Mouse (Mus musculus): ENCODE measurements at regions not wholly inside any gene's neighbourhood (a gene's known extent, or its start where the extent isn't known, plus 50 kb on each side); places are given as distances from the start of the nearest gene placed in this dataset.

DNA sequence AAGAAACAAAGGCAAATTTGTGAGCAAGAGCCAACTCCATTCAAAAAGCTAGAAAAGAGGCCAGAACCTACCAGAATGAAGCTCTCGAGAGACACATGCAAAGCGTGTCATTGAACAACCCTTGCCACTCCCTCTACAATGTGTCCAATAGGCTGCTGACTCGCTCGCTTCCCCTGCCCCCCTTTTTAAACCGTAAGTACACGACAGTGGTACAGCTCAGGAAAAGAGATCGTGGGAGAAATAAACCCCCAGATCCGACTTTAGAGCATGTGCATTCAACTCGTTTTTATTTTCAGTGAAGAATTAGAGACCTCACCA lies 367.1 kb downstream of the Sfmbt2 start:
- no peaks in the 10 kb centered on the region for H3K27me3 ChIP-seq (ENCODE audit: control insufficient read depth, insufficient read depth, low read length)
- TF ChIP-seq POLR2A (IDR thresholded peaks at IDR 0.05; ENCODE audit: borderline replicate concordance, extremely low read depth, insufficient read depth, insufficient read length): no peak
- ATAC-seq (ENCODE audit: low FRiP score, low read depth) (peak; percentile 77), DNase-seq (ENCODE audit: low spot score) (peak; percentile 31)
- no peaks in the 10 kb centered on the region for H3K36me3 ChIP-seq (ENCODE audit: control insufficient read depth, insufficient read depth, low read length)
- no peak overlapping the region for H3K4me3 ChIP-seq (replicated peaks; ENCODE audit: low read length)
- WGBS: 53% methylated on average over 9 of the region's 9 CpGs
- no peak overlapping the region for H3K9ac ChIP-seq (ENCODE audit: low read depth, low read length, severe bottlenecking)
- no peaks in the 10 kb centered on the region for H3K4me1 ChIP-seq (ENCODE audit: control insufficient read depth, insufficient read depth, low read length)
- H3K9me3 ChIP-seq (ENCODE audit: control insufficient read depth, low read length): no peaks in the 10 kb centered on the region
- H3K4me2 ChIP-seq (replicated peaks; ENCODE audit: low read depth, low read length, severe bottlenecking): peak overlapping the region; percentile 24
- H3K27ac ChIP-seq (replicated peaks; ENCODE audit: low read depth, low read length): peak overlapping the region; percentile 34; the same call in 1 of the 2 replicates

- peaks cover 10% of the 10 kb centered on the region for H3K4me1 ChIP-seq (ENCODE audit: control insufficient read depth, insufficient read depth, low read length)
- WGBS: 18% methylated on average over 7 of the region's 7 CpGs
- DNase-seq (ENCODE audit: low spot score) (peak; percentile 74), ATAC-seq (ENCODE audit: low FRiP score, low read depth) (peak; percentile 86)
- no peak for TF ChIP-seq POLR2A (IDR thresholded peaks at IDR 0.05; ENCODE audit: borderline replicate concordance, extremely low read depth, insufficient read depth, insufficient read length)
- H3K27ac ChIP-seq (replicated peaks; ENCODE audit: low read depth, low read length): no peak overlapping the region; the same call in 1 of the 2 replicates
- 0 out of 2 replicates have a peak overlapping the region, but pooled peaks have one; percentile 5 for H3K4me2 ChIP-seq (replicated peaks; ENCODE audit: low read depth, low read length, severe bottlenecking)
- no peak overlapping the region for H3K9ac ChIP-seq (ENCODE audit: low read depth, low read length, severe bottlenecking)
- no peaks in the 10 kb centered on the region for H3K36me3 ChIP-seq (ENCODE audit: control insufficient read depth, insufficient read depth, low read length)
- H3K4me3 ChIP-seq (replicated peaks; ENCODE audit: low read length): no peak overlapping the region
- no peaks in the 10 kb centered on the region for H3K27me3 ChIP-seq (ENCODE audit: control insufficient read depth, insufficient read depth, low read length)
- no peaks in the 10 kb centered on the region for H3K9me3 ChIP-seq (ENCODE audit: control insufficient read depth, low read length)
Measured at GRCm38 (mm10) chr2:10745127-10745526, 374.8 kb downstream of the Sfmbt2 start.

DNA sequence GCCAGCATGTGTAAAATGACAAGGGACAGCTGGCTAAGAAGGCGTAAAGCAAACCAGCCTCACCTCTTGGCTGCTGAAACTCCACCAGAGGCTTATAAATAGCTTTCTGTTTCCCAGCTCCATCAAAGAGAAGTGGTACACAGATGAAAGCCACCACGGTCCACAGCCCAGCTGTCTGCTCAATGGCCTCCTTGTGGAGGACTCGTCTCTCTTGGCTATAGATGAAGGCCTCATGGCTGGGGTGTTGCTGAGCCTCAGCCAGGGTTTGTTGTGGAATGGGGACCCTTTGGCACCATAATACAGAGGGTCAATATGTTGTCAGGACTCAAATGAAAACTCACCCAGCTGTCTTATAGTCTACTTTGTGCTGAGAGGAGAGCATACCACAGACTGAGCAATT lies 385.1 kb downstream of the Sfmbt2 start:
- TF ChIP-seq POLR2A (IDR thresholded peaks at IDR 0.05; ENCODE audit: borderline replicate concordance, extremely low read depth, insufficient read depth, insufficient read length): no peak
- H3K36me3 ChIP-seq (ENCODE audit: control insufficient read depth, insufficient read depth, low read length): no peaks in the 10 kb centered on the region
- no peaks in the 10 kb centered on the region for H3K9me3 ChIP-seq (ENCODE audit: control insufficient read depth, low read length)
- 17% methylated on average over 3 of the region's 3 CpGs for WGBS
- H3K27me3 ChIP-seq (ENCODE audit: control insufficient read depth, insufficient read depth, low read length): no peaks in the 10 kb centered on the region
- no peak overlapping the region for H3K27ac ChIP-seq (replicated peaks; ENCODE audit: low read depth, low read length)
- H3K4me2 ChIP-seq (replicated peaks; ENCODE audit: low read depth, low read length, severe bottlenecking): no peak overlapping the region
- peak; percentile 48 for DNase-seq (ENCODE audit: low spot score)
- H3K4me3 ChIP-seq (replicated peaks; ENCODE audit: low read length): no peak overlapping the region
- H3K9ac ChIP-seq (ENCODE audit: low read depth, low read length, severe bottlenecking): no peak overlapping the region
- peak; percentile 83 for ATAC-seq (ENCODE audit: low FRiP score, low read depth)
- H3K4me1 ChIP-seq (ENCODE audit: control insufficient read depth, insufficient read depth, low read length): peaks cover 12% of the 10 kb centered on the region; the same call in 1 of the 2 replicates

DNA sequence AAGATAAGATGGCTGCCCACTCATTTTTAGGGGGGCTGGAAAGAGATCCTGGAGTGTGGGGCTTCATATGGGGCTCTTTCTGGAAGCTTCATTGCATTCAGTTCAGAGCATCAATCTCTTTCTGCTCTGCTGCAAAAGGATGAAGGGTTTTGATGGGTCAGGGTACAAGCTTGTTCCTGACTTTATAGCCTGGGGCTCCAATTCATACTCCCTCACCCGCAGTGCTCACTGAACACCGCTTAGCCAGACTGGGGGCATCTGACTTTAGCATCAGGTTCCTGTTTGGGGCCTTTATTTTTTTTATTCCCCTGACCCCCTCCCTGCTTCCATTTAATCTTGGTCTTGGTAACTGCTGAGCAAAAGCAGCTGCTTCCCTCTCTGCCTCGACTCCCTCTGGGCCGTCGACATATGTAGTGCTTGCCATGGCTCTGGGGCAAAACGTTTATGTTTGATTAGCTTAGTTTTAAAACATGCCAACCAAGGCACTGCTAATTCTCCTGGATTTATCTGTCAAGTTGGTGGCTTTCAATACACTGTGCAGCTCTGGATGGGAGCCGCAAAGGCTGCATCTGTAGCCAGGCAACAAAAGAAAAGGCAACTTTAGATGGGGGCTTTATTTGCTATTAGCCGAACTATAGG lies 387.0 kb downstream of the Sfmbt2 start:
- no peaks in the 10 kb centered on the region for H3K27me3 ChIP-seq (ENCODE audit: control insufficient read depth, insufficient read depth, low read length)
- no peak overlapping the region for H3K27ac ChIP-seq (replicated peaks; ENCODE audit: low read depth, low read length)
- H3K36me3 ChIP-seq (ENCODE audit: control insufficient read depth, insufficient read depth, low read length): no peaks in the 10 kb centered on the region
- no peak overlapping the region for H3K9ac ChIP-seq (ENCODE audit: low read depth, low read length, severe bottlenecking)
- H3K9me3 ChIP-seq (ENCODE audit: control insufficient read depth, low read length): no peaks in the 10 kb centered on the region
- H3K4me3 ChIP-seq (replicated peaks; ENCODE audit: low read length): no peak overlapping the region
- ATAC-seq (ENCODE audit: low FRiP score, low read depth) (no peak), DNase-seq (ENCODE audit: low spot score) (no peak)
- 26% methylated on average over 8 of the region's 8 CpGs for WGBS
- no peak overlapping the region for H3K4me2 ChIP-seq (replicated peaks; ENCODE audit: low read depth, low read length, severe bottlenecking)
- peaks cover 12% of the 10 kb centered on the region; the same call in 1 of the 2 replicates for H3K4me1 ChIP-seq (ENCODE audit: control insufficient read depth, insufficient read depth, low read length)
- TF ChIP-seq POLR2A (IDR thresholded peaks at IDR 0.05; ENCODE audit: borderline replicate concordance, extremely low read depth, insufficient read depth, insufficient read length): no peak

GRCm38 (mm10) chr2:10757886-10758285 lies 387.6 kb downstream of the Sfmbt2 start:
- ATAC-seq (ENCODE audit: low FRiP score, low read depth): no peak
- TF ChIP-seq POLR2A (IDR thresholded peaks at IDR 0.05; ENCODE audit: borderline replicate concordance, extremely low read depth, insufficient read depth, insufficient read length): no peak
- H3K36me3 ChIP-seq (ENCODE audit: control insufficient read depth, insufficient read depth, low read length): no peaks in the 10 kb centered on the region
- H3K9me3 ChIP-seq (ENCODE audit: control insufficient read depth, low read length): no peaks in the 10 kb centered on the region
- H3K27ac ChIP-seq (replicated peaks; ENCODE audit: low read depth, low read length): no peak overlapping the region
- no peak overlapping the region for H3K4me2 ChIP-seq (replicated peaks; ENCODE audit: low read depth, low read length, severe bottlenecking)
- DNase-seq (ENCODE audit: low spot score): no peak
- peaks cover 12% of the 10 kb centered on the region; the same call in 1 of the 2 replicates for H3K4me1 ChIP-seq (ENCODE audit: control insufficient read depth, insufficient read depth, low read length)
- no peak overlapping the region for H3K9ac ChIP-seq (ENCODE audit: low read depth, low read length, severe bottlenecking)
- 47% methylated on average over 1 of the region's 1 CpGs for WGBS
- no peaks in the 10 kb centered on the region for H3K27me3 ChIP-seq (ENCODE audit: control insufficient read depth, insufficient read depth, low read length)
- no peak overlapping the region for H3K4me3 ChIP-seq (replicated peaks; ENCODE audit: low read length)
